Mouse (Mus musculus) lung, postnatal 0 days (tissue): ENCODE data around the gene Slc9c1.

Experiments
- CTCF ChIP-seq: IDR thresholded peaks from 2 replicates; pipeline ENCODE4 v1.5.1; 2016; ENCODE audit warnings: antibody characterized with exemption, mild to moderate bottlenecking
- EP300 ChIP-seq: IDR thresholded peaks from 2 replicates; pipeline ENCODE4 v1.6.1; 2016; ENCODE audit warnings: antibody characterized with exemption, mild to moderate bottlenecking, control low read depth

- TF ChIP-seq CTCF (no peak), EP300 (no peak)
Measured at GRCm38 (mm10) chr16:45542108-45542507, 7.0 kb downstream of the Slc9c1 start.
